Mouse (Mus musculus): ENCODE measurements around the gene Inhbb.

Inhbb gene

DNA sequence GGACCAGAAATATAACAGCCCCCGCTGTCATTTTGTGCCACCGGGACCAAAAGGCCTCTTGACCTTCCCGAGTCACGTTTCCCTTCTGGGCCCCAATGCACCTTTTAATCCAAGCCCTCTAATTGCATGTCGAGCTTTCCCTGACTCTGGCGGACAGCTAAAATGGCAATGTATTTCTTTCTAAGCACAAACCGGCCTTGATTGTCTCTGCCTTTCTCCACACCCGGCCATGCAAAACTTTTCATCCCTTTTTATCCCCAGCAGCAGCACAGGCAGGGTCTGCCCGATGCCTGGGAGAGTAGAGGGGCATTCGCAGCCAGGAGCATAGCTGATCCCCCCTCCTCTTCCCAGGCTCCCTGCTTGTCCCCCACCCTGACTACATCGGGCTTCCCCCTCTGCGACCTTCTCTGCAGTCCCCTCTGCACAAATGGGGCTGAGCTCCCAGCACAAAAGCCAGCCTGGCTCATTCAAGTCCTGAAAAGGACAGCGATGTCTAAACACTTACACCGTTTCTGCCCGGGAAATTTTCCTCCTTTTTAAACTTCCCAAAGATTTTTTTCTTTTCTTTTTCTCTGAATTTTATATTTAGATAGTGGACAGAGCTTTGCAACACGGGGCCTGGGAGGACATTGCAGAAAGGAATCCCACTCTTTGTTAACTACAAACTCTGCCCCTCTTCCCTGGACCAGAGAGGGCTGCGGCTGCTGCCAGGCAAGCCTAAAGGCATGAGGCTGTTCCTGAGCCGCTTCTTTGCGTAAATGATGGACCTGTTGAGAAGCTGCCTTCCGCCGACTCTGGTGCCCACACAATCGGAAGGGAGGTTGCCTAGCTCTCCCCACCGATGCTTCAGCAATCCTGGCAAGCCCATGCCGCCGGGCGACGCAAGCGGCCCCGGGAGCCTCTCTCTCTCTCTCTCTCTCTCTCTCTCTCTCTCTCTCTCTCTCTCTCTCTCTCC, 2.6 kb downstream of the Inhbb start:
- DNase-seq = no peak

- DNase-seq = no peak
These were observed 4.1 kb downstream of the Inhbb start for GRCm38 (mm10) chr1:119417991-119418390.

GRCm38 (mm10) chr1:119417542-119417941, 4.5 kb downstream of the Inhbb start:
- no peak for DNase-seq

GRCm38 (mm10) chr1:119416610-119417009, 5.4 kb downstream of the Inhbb start:
- DNase-seq = no peak

DNA sequence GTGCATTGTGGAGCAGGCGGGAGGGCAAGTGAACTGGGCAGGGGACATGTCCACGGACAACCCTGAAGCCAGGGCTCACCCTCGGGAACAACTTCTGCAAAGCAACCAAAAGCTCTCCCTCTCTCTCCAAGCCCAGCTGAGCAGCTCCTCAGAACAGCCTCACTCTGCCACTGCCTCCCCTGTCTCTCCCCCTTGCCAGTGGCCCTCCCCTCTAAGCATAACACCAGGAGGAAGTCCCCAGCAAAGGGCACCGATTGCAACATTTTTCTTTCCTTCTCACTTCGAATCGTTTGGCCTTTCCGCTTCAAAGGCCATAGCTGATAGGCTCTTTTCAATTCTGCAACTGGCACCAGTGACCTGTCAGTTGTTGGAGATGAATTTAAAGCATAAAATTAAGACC, 5.9 kb downstream of the Inhbb start:
- no peak for DNase-seq

GRCm38 (mm10) chr1:119415151-119415550, 6.9 kb downstream of the Inhbb start:
- DNase-seq = no peak

DNA sequence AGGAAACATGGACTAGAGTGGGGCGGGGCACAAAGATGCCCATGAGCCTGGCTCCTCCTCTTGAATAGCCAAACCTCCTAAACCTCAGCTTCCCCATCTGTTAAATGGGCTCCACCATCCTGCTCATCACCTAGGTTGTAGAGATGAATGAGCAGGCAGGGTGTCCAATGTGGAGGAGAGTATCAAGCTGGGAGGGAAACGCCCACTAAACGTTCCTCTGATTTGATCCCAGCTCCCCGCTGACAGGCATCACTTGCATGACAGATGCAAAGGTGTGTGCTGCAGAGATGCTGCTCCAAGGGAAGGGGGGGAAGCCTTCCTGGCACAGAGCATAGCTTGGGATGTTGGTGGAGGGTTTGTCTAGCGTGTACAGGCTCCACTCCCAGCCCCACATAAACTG, 11.4 kb downstream of the Inhbb start:
- no peak for DNase-seq

DNA sequence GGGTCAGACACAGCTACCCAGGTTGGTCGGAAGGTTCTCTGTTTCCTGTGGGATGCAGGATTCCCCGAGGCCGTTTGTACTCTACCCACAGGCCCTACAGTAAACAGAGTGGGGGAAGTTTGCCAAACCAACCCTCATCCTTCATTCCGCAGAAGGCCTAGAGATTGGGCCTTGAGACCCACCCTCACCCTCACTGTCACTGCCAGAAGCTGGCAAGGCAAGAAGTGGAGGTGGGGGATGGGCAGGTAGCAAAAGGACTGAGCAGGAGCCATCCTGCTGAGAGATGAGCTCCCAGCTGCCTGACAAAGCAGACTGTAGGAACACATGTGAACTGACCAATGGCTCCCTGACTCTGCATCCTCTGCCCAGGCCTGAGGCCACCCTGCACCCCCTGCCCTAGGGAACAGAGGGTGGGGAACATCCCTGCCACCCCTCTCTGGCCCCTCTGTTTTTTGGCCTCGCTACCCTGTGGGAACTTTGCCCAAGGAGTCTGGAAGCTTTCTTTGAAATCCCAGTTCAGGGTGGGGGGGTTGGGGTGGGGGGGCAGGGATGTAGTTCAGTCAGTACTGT, 12.4 kb downstream of the Inhbb start:
- DNase-seq = no peak

DNA sequence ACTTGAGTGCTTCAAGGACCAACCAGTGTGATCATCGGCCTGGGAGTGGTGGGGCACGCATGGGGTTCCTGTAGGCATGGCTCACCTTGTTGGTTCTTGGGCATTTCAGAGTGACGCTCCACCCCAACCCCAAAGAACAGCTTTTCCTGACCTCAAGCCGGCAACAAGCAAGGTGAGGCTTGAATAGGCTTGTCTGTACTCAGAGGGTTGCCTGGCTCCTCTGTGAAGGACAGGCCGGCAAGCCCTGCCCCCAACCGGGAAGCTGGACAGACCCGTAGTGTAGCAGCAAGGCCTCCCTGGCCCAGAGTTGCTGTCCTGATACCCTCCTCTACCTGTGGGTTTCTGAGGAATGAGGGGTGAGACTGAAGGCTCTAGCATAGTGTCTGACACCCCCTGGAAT, 12.9 kb downstream of the Inhbb start:
- no peak for DNase-seq

- DNase-seq = no peak
These were observed 14.2 kb downstream of the Inhbb start for GRCm38 (mm10) chr1:119407691-119408315.

- DNase-seq = peak; percentile 36
These were observed 17.2 kb downstream of the Inhbb start for GRCm38 (mm10) chr1:119404798-119405197.

- no peak for DNase-seq
These were observed 17.7 kb downstream of the Inhbb start for GRCm38 (mm10) chr1:119404341-119404740.

GRCm38 (mm10) chr1:119401249-119401648, 20.8 kb downstream of the Inhbb start:
- DNase-seq = no peak

GRCm38 (mm10) chr1:119398640-119399039, 23.4 kb downstream of the Inhbb start:
- DNase-seq = no peak

DNA sequence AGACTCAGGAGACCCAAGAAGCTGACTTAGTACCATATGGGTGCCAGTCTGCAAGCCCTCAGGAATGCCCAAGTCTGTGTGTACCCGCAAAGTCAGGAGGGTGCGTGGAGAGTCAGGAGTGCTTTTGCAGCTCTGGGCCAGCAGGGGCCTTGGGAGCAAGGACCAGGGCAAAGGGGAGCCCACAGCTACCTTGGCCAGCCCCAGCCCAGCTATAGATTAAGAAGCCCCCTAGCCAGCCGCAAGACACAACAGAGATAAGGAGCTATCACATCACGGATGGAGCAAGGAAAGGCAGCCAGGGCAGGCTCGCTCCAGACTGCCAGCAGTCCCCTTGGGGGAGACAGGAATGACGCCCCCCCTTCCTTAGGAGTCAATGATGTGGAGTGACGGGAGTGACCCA, 24.2 kb downstream of the Inhbb start:
- DNase-seq = no peak

GRCm38 (mm10) chr1:119391311-119391710, 30.7 kb downstream of the Inhbb start:
- DNase-seq = peak; percentile 20

GRCm38 (mm10) chr1:119390676-119391075, 31.4 kb downstream of the Inhbb start:
- DNase-seq = no peak

- DNase-seq = no peak
These were observed 32.1 kb downstream of the Inhbb start for GRCm38 (mm10) chr1:119389771-119390500.

DNA sequence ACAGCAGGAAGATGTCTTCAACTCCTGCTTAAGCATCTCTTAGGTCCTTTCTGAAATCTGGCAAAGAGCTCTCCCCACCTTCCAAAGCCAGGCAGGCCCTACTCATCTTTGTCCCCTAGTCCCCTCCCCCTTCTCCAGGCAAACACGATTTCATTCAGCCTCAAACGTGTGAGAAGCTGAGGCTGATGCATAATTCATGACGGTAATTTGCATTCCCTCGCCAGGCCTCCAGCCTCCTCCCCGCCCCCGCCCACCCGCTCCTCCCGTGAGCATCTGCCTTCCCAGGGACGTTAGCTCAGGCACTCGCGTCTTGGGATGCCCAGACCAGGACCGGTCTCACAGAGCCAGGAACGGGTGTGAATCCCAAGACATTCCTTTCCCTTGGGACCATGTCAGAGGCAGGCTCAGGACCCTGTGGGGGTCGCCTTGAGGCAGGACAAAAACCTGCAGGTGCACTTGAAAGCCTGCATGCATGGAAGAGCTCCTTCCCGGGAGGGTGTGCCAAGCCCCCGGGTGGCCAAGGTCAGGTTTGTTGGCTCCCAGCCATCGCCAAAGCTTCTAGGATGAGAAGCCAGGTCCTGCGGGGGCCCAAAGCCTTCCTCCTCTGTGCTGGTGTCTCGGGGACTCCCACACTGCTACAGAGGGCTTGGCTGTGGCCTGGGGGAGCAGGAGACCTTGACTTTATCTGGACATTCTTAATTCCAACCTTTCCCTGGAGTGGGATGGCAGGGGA, 33.2 kb downstream of the Inhbb start:
- DNase-seq = no peak

- no peak for DNase-seq
These were observed 35.7 kb downstream of the Inhbb start for GRCm38 (mm10) chr1:119386306-119386705.

DNA sequence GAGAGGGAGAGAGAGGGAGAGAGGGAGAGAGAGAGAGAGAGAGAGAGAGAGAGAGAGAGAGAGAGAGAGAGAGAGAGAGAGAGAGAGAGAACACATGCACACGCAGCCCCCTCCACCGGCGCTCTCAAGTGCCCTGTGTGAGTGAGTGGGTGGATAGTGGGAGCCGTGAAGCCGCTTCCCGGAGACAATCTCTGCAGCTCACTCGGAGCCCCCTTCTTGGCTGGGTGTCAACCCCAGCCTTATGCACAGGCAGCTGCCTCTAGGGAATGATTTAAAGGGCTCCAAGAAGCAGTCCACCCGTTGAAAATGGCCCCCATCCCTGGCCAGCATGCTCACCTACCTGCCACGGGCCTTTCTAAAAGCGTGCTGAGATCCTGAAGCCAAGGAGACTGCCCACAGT, 38.1 kb downstream of the Inhbb start:
- no peak for DNase-seq

- no peak for DNase-seq
These were observed 41.4 kb downstream of the Inhbb start for GRCm38 (mm10) chr1:119380609-119381008.

- DNase-seq = no peak
These were observed 46.7 kb downstream of the Inhbb start for GRCm38 (mm10) chr1:119375376-119375775.

Measured in lung, postnatal 10 days (tissue).